In genomic region chr11:116198132-116198531, GRCm38 (mm10) we compare ENCODE assay signal across 8 mouse cellular contexts. TPM values are rescaled to one million over a fixed set of nuclear protein-coding genes. Genes with fewer than 3 reads are reported as not detected.
A peak's percentile ranks its signal among the peaks of the same experiment; 100 is the strongest.
DNase-seq lines count a peak whose midpoint lies in the region; ATAC-seq and TF ChIP-seq lines count a peak whose summit lies in the region.

No protein-coding gene starts in this region.

- no peak for TF ChIP-seq CTCF in bone marrow macrophage, adult 2 months (IDR thresholded peaks at IDR 0.05; ENCODE audit: low read depth, low read length)

- H3K4me1 ChIP-seq in kidney, embryonic 14.5 days (ENCODE audit: control insufficient read depth, insufficient read depth, low read length): peaks cover 11% of the 10 kb centered on the region; the same call in 1 of the 2 replicates
- H3K4me1 ChIP-seq in bone marrow macrophage, adult 2 months (ENCODE audit: control insufficient read depth, insufficient read depth, low read length): peaks cover 23% of the 10 kb centered on the region
- peaks cover 22% of the 10 kb centered on the region for H3K4me1 ChIP-seq in hindbrain, embryonic 14.5 days (replicated peaks; ENCODE audit: control insufficient read depth, insufficient read depth, low read length)
- H3K4me1 ChIP-seq in midbrain, embryonic 14.5 days (ENCODE audit: control insufficient read depth, insufficient read depth, low read length): peaks cover 11% of the 10 kb centered on the region

- peak overlapping the region; percentile 77 for H3K9ac ChIP-seq in kidney, embryonic 14.5 days (ENCODE audit: low read depth, low read length)
- peak overlapping the region; percentile 79 for H3K9ac ChIP-seq in hindbrain, embryonic 14.5 days
- peak overlapping the region; percentile 85 for H3K9ac ChIP-seq in midbrain, embryonic 14.5 days (replicated peaks; ENCODE audit: low read length)

- 20% methylated on average over 13 of the region's 13 CpGs for WGBS in kidney, embryonic 14.5 days
- WGBS in hindbrain, embryonic 14.5 days: 24% methylated on average over 13 of the region's 13 CpGs
- 25% methylated on average over 13 of the region's 13 CpGs for WGBS in midbrain, embryonic 14.5 days

- no peak for TF ChIP-seq POLR2A in bone marrow macrophage, adult 2 months (IDR thresholded peaks at IDR 0.05; ENCODE audit: borderline replicate concordance, low read depth, low read length)

- peak overlapping the region; percentile 50 for H3K4me3 ChIP-seq in kidney, embryonic 14.5 days (ENCODE audit: low read length)
- peak overlapping the region; percentile 70 for H3K4me3 ChIP-seq in bone marrow macrophage, adult 2 months (ENCODE audit: insufficient read depth, low read length)
- peak overlapping the region; percentile 60 for H3K4me3 ChIP-seq in hindbrain, embryonic 14.5 days (replicated peaks; ENCODE audit: low read length)
- peak overlapping the region; percentile 75 for H3K4me3 ChIP-seq in midbrain, embryonic 14.5 days (replicated peaks; ENCODE audit: low read depth, low read length)

- no peaks in the 10 kb centered on the region for H3K9me3 ChIP-seq in kidney, embryonic 14.5 days (ENCODE audit: control insufficient read depth, low read length)
- no peaks in the 10 kb centered on the region for H3K9me3 ChIP-seq in hindbrain, embryonic 14.5 days (ENCODE audit: control insufficient read depth, low read length)
- H3K9me3 ChIP-seq in midbrain, embryonic 14.5 days (ENCODE audit: control insufficient read depth, low read length): no peaks in the 10 kb centered on the region

- H3K4me2 ChIP-seq in kidney, embryonic 14.5 days (replicated peaks; ENCODE audit: low read depth, low read length): peak overlapping the region; percentile 78
- peak overlapping the region; percentile 78 for H3K4me2 ChIP-seq in hindbrain, embryonic 14.5 days (replicated peaks)
- H3K4me2 ChIP-seq in midbrain, embryonic 14.5 days (ENCODE audit: low read length): peak overlapping the region; percentile 57

- H3K36me3 ChIP-seq in kidney, embryonic 14.5 days (ENCODE audit: control insufficient read depth, insufficient read depth, low read length): peaks cover 11% of the 10 kb centered on the region; the same call in 1 of the 2 replicates
- peaks cover 21% of the 10 kb centered on the region for H3K36me3 ChIP-seq in hindbrain, embryonic 14.5 days (replicated peaks; ENCODE audit: control insufficient read depth, insufficient read depth)
- H3K36me3 ChIP-seq in midbrain, embryonic 14.5 days (ENCODE audit: control insufficient read depth, insufficient read depth, low read length): peaks cover 4% of the 10 kb centered on the region; the same call in 1 of the 2 replicates

- no peak for DNase-seq in kidney, postnatal 14 days
- DNase-seq in hindbrain, embryonic 14.5 days (ENCODE audit: low spot score): no peak
- DNase-seq in midbrain, embryonic 14.5 days: no peak
- no peak for DNase-seq in thymus, postnatal 0 days (ENCODE audit: low spot score)
- DNase-seq in ovary, postnatal 10 days (ENCODE audit: low spot score): no peak
- no peak for DNase-seq in embryo, embryonic 11 days

- no peaks in the 10 kb centered on the region for H3K27me3 ChIP-seq in kidney, embryonic 14.5 days (ENCODE audit: control insufficient read depth, insufficient read depth, low read length)
- no peaks in the 10 kb centered on the region for H3K27me3 ChIP-seq in hindbrain, embryonic 14.5 days (ENCODE audit: control insufficient read depth, insufficient read depth, low read length)
- no peaks in the 10 kb centered on the region for H3K27me3 ChIP-seq in midbrain, embryonic 14.5 days (ENCODE audit: control insufficient read depth, insufficient read depth, low read length)

- H3K27ac ChIP-seq in kidney, embryonic 14.5 days (ENCODE audit: low read depth, low read length): peak overlapping the region; percentile 86
- H3K27ac ChIP-seq in bone marrow macrophage, adult 2 months (ENCODE audit: insufficient read depth, low read depth, low read length): peak overlapping the region; percentile 69
- peak overlapping the region; percentile 97 for H3K27ac ChIP-seq in hindbrain, embryonic 14.5 days
- peak overlapping the region; percentile 99 for H3K27ac ChIP-seq in midbrain, embryonic 14.5 days (replicated peaks; ENCODE audit: low read depth, low read length)

- no peak for ATAC-seq in kidney, embryonic 14.5 days (ENCODE audit: low FRiP score, low TSS enrichment)
- no peak for ATAC-seq in hindbrain, embryonic 14.5 days (ENCODE audit: low FRiP score)
- ATAC-seq in midbrain, embryonic 14.5 days (ENCODE audit: low FRiP score, low TSS enrichment): 0 out of 2 replicates have a peak, but pooled peaks have one; percentile 2

RNA-seq across cellular contexts. Expression of gene Ten1, which starts 0.5 kb away (rescaled TPM):
- polyA plus RNA-seq in kidney, embryonic 14.5 days (2014; fragmentation: Nextera tagmentation; extraction: Ambion mirVana): 74.1 and 76.3 TPM in 2 replicates
- polyA plus RNA-seq in bone marrow macrophage, adult 2 months (2012; ENCODE audit: insufficient read depth, insufficient read length, missing spikeins): 70.4 TPM in 2 replicates
- 80.7 and 88.0 TPM in 2 replicates for polyA plus RNA-seq in hindbrain, embryonic 14.5 days (2014; fragmentation: Nextera tagmentation; extraction: Ambion mirVana)
- 77.0 and 97.9 TPM in 2 replicates for polyA plus RNA-seq in midbrain, embryonic 14.5 days (2014; fragmentation: Nextera tagmentation; extraction: Ambion mirVana)
- polyA plus RNA-seq in thymus, postnatal 0 days (2015; fragmentation: Nextera tagmentation; extraction: Ambion mirVana): 127 and 134 TPM in 2 replicates

RNA-seq across cellular contexts. Expression of gene Acox1, which starts 0.7 kb away (rescaled TPM):
- 16.3 and 27.4 TPM in 2 replicates for polyA plus RNA-seq in kidney, embryonic 14.5 days (2014; fragmentation: Nextera tagmentation; extraction: Ambion mirVana)
- 47.0 and 47.6 TPM in 2 replicates for polyA plus RNA-seq in bone marrow macrophage, adult 2 months (2012; ENCODE audit: insufficient read depth, insufficient read length, missing spikeins)
- 67.5 and 75.7 TPM in 2 replicates for polyA plus RNA-seq in hindbrain, embryonic 14.5 days (2014; fragmentation: Nextera tagmentation; extraction: Ambion mirVana)
- 50.5 and 68.3 TPM in 2 replicates for polyA plus RNA-seq in midbrain, embryonic 14.5 days (2014; fragmentation: Nextera tagmentation; extraction: Ambion mirVana)
- 20.0 and 20.7 TPM in 2 replicates for polyA plus RNA-seq in thymus, postnatal 0 days (2015; fragmentation: Nextera tagmentation; extraction: Ambion mirVana)

RNA-seq across cellular contexts. Expression of gene Fbf1, which starts 30.2 kb away (rescaled TPM):
- 19.6 and 36.8 TPM in 2 replicates for polyA plus RNA-seq in kidney, embryonic 14.5 days (2014; fragmentation: Nextera tagmentation; extraction: Ambion mirVana)
- polyA plus RNA-seq in bone marrow macrophage, adult 2 months (2012; ENCODE audit: insufficient read depth, insufficient read length, missing spikeins): 21.1 and 26.4 TPM in 2 replicates
- 43.0 and 45.4 TPM in 2 replicates for polyA plus RNA-seq in hindbrain, embryonic 14.5 days (2014; fragmentation: Nextera tagmentation; extraction: Ambion mirVana)
- polyA plus RNA-seq in midbrain, embryonic 14.5 days (2014; fragmentation: Nextera tagmentation; extraction: Ambion mirVana): 44.2 and 58.9 TPM in 2 replicates
- 12.0 and 13.1 TPM in 2 replicates for polyA plus RNA-seq in thymus, postnatal 0 days (2015; fragmentation: Nextera tagmentation; extraction: Ambion mirVana)

RNA-seq across cellular contexts. Expression of gene Evpl, which starts 39.7 kb away (rescaled TPM):
- 1.4 and 2.6 TPM in 2 replicates for polyA plus RNA-seq in kidney, embryonic 14.5 days (2014; fragmentation: Nextera tagmentation; extraction: Ambion mirVana)
- polyA plus RNA-seq in bone marrow macrophage, adult 2 months (2012; ENCODE audit: insufficient read depth, insufficient read length, missing spikeins): not detected in 2 replicates
- polyA plus RNA-seq in hindbrain, embryonic 14.5 days (2014; fragmentation: Nextera tagmentation; extraction: Ambion mirVana): 0.62 and 0.64 TPM in 2 replicates
- polyA plus RNA-seq in midbrain, embryonic 14.5 days (2014; fragmentation: Nextera tagmentation; extraction: Ambion mirVana): 0.36 and 0.43 TPM in 2 replicates
- 1.5 and 2.0 TPM in 2 replicates for polyA plus RNA-seq in thymus, postnatal 0 days (2015; fragmentation: Nextera tagmentation; extraction: Ambion mirVana)

RNA-seq across cellular contexts. Expression of gene Mrpl38, which starts 59.5 kb away (rescaled TPM):
- 111 and 114 TPM in 2 replicates for polyA plus RNA-seq in kidney, embryonic 14.5 days (2014; fragmentation: Nextera tagmentation; extraction: Ambion mirVana)
- polyA plus RNA-seq in bone marrow macrophage, adult 2 months (2012; ENCODE audit: insufficient read depth, insufficient read length, missing spikeins): 19.2 and 31.8 TPM in 2 replicates
- 79.4 and 83.1 TPM in 2 replicates for polyA plus RNA-seq in hindbrain, embryonic 14.5 days (2014; fragmentation: Nextera tagmentation; extraction: Ambion mirVana)
- polyA plus RNA-seq in midbrain, embryonic 14.5 days (2014; fragmentation: Nextera tagmentation; extraction: Ambion mirVana): 72.5 and 81.4 TPM in 2 replicates
- 65.0 and 68.8 TPM in 2 replicates for polyA plus RNA-seq in thymus, postnatal 0 days (2015; fragmentation: Nextera tagmentation; extraction: Ambion mirVana)
